Mouse (Mus musculus) bone marrow, adult 2 months (tissue): ENCODE results near the gene Bmf.

Experiments used
- CTCF ChIP-seq: fragments of 200-500 bp; IDR thresholded peaks from 2 replicates; pipeline ENCODE4 v1.5.1; 2011; ENCODE audit warnings: low read length, control low read depth; ENCODE audit not compliant: control insufficient read depth, insufficient read depth
- POLR2A ChIP-seq: fragments of 200-500 bp; IDR thresholded peaks from 2 replicates; pipeline ENCODE4 v1.6.1; 2011; ENCODE audit warnings: low read depth, mild to moderate bottlenecking, control low read depth, low read length, borderline replicate concordance; ENCODE audit not compliant: control insufficient read depth

DNA sequence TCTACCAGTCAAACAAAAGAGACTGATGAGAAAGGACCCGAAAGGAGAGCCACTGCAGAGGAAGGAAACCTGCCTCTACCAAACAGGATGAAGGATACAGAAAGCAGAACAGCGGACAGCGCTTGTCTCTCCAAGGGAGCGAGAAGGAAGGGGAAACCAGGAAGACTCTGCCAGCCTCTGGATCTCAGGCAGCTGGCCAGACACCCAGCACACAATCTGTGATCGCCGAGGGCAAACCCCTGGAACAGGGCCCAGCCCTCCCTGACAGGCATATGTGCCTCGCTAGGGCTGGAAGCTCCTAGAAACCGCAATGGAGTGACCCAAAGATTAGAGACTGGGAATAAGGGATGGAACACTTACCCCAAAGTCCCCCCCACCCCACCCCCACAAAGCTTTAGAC is 12.9 kb downstream of the Bmf start:
- TF ChIP-seq POLR2A (no peak), CTCF (no peak)
